Mouse (Mus musculus) forelimb bud, embryonic 11.5 days (tissue): ENCODE measurements around the gene Clspn.

Experiments
- DNase-seq: peaks from one replicate; pipeline ENCODE4 v3.0.0-alpha.2; 2012; ENCODE audit warnings: low read depth, low spot score

Gene Clspn

DNA sequence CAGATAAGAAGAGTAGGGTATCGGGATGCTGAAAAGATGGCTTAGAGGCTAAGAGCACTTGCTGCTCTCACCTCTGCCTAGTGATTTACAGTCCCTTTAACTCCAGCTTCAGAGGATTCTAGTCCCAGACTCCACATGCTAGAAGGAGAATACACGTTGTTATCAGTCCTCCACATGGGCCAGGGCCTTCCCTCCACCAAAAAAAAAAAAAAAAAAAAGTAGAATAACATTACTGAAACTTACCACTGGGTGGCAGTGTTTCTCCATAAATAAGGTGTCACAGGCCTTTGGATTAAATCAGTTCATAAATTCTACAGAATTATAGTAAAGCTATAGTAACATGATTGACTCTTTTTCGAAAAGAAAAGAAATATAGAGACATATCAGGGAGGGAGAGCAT lies 2.3 kb upstream of the Clspn start:
- peak; percentile 66 for DNase-seq

DNA sequence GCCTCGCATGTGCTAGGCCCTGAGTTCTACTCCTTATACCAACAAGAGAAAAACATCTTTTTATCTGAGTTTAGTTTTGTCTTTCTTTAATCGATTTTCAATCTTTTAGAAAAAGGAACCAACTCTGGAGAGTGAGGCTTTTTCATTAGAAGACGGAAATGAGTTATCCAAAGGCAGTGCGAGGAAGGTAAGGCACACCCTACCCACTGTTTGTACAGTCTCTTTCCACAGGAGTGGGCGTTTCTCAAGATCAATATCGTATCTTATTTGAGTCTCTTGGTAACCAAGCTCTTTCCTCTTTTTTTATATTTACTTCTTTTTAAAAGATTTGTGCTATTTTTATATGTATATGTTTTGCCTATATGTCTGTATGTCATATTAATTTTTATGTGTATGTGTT lies 7.1 kb downstream of the Clspn start:
- DNase-seq: no peak

GRCm38 (mm10) chr4:126567243-126567642 lies 10.5 kb downstream of the Clspn start:
- DNase-seq: no peak

GRCm38 (mm10) chr4:126569783-126570182 lies 13.0 kb downstream of the Clspn start:
- DNase-seq: no peak

DNA sequence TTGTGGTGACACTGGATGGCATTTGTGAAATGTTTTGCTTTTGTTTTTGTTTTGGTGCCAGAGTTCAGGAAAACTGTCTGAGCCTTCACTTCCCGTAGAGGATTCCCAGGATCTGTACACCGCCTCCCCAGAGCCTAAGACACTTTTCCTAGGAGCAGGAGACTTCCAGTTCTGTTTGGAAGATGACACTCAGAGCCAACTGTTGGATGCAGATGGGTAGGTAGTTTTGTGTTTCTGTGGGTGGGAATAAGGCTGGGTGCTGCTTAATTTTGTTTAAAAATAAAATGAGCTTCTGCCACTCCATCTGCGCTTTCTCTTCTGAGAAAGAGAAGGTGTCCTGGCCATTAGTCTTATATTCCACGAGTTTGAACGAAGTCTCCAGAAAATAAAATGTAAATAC lies 19.5 kb downstream of the Clspn start:
- no peak for DNase-seq

- no peak for DNase-seq
Observed at GRCm38 (mm10) chr4:126577920-126578319, 21.2 kb downstream of the Clspn start.

DNA sequence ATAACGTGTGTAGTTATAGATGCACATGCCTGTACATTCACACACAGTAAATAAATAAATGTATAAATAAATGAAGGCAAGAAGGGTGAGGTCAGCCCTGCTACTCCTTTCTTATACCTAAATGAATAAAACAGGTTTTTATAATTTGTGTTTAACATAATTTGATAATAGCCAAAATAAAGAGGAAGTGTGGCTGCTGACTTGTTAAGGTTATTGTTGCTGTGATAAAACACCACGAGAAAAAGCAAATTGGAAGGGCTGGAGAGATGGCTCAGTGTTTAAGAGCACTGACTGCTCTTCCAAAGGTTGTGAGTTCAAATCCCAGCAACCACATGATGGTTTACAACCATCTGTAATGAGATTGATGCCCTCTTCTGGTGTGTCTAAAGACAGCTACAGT lies 22.3 kb downstream of the Clspn start:
- DNase-seq: no peak

DNA sequence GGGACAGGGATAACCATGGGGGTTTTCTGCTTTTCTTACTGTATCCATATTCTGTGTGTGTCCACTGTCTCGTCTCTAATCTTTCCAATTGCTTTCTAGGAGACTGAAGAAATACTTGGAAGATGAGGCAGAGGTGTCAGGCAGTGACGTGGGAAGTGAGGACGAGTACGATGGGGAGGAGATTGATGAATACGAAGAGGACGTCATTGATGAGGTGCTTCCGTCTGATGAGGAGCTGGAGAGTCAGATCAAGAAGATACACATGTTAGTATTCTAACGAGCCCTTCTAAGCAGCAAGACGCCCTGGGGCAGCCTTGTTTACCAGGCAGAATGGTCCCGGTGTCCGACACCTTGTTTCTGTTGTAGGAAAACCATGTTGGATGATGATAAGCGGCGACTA lies 29.0 kb downstream of the Clspn start:
- no peak for DNase-seq

DNA sequence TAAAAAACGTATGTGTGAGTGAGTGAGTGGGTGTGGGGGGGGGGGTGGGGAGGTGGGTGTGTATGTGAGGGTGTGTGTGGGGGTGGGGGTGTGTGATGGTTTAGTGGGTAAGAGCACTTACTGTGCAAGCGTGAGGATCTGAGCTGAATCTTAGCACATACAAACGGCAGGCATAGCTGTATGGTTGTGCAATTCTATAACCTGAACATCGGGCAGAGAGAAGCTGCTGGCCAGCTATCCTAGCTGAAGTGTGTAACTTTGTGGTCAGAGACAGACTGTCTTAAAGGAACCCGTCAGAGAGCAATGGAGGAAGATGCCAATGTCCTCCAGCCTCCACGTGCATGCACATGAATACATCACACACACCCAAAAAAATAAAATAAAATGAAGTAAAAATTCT lies 35.3 kb downstream of the Clspn start:
- no peak for DNase-seq

DNA sequence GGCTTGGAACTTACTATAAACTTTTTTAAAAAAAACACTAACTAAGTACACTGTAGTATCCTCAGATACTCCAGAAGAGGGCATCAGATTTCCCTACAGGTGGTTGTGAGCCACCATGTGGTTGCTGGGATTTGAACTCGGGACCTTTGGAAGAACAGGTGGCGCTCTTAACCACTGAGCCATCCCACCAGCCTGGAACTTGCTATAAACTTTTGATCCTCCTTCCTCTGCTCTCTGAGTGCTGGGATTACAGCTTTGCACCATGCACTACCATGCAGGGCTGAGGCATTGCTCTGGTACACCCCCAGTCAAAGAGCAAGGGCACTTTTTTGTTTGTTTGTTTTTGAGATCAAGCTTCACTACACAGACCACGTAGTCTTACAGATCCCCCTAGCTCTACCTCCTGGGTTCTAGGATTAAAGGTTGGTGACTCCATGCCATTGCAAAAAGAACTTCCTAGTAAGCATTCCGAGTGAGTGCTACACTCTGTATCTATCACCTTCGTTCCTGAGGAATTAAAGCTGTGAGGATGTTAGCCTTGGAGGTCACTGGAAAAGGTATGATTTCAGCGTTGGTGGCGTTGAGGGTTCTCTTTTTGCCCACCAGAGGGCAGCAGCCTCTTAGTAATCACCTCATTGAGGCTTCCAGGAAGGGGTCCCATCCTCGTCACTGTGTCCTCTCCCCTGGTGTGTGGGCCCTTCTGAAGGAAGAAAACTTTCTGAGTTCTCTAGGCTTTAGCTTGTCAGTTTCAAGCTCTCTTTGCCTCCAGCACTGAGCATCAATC lies 43.4 kb downstream of the Clspn start:
- peak; percentile 74 for DNase-seq

GRCm38 (mm10) chr4:126601597-126602444 lies 45.1 kb downstream of the Clspn start:
- DNase-seq: peak; percentile 58

GRCm38 (mm10) chr4:126602445-126602762 lies 45.7 kb downstream of the Clspn start:
- DNase-seq: peak; percentile 10

GRCm38 (mm10) chr4:126604141-126604540 lies 47.4 kb downstream of the Clspn start:
- DNase-seq: no peak

DNA sequence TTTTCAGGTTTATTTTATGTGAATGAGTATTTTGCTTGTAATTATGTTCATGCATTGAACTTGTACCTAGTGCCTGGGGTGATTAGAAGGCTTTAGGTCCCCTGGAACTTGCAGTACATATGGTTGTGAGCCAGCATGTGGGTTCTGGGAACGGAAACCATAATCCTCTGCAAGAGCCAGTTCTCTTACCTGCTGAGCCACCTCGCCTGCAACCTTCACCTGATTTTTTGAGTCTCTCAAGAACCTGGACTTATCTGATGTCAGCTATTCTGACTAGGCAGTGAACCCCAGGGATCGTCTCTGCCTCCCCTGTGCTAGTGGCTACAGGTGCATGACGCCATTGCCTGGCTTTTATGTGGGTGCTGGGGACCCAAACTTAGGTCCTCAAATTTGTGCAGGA lies 49.0 kb downstream of the Clspn start:
- no peak for DNase-seq

- peak; percentile 46 for DNase-seq
Observed at GRCm38 (mm10) chr4:126609606-126610181, 53.0 kb downstream of the Clspn start, which contains the start of gene 5730409E04Rik. Gene 5730409E04Rik (plus strand): TSS chr4:126609818.

DNA sequence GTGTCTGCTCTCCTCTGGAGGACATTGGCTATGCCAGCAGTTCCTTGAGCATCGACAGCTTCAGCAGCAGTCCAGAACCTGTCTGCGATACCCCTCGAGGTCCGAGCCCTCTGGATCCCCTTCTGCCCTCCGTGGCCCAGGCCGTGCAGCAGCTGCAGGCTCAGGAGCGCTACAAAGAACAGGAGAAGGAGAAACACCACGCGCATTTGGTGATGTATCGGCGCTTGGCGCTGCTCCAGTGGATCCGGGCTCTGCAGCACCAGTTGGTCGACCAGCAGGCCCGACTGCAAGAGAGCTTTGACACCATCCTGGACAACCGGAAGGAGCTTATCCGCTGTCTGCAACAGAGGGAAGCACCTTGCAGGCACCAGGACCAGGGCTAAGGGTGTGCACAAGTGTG lies 55.3 kb downstream of the Clspn start:
- no peak for DNase-seq

GRCm38 (mm10) chr4:126616312-126616711 lies 59.6 kb downstream of the Clspn start:
- DNase-seq: no peak

GRCm38 (mm10) chr4:126619691-126620330 lies 63.1 kb downstream of the Clspn start:
- DNase-seq: peak; percentile 58

DNA sequence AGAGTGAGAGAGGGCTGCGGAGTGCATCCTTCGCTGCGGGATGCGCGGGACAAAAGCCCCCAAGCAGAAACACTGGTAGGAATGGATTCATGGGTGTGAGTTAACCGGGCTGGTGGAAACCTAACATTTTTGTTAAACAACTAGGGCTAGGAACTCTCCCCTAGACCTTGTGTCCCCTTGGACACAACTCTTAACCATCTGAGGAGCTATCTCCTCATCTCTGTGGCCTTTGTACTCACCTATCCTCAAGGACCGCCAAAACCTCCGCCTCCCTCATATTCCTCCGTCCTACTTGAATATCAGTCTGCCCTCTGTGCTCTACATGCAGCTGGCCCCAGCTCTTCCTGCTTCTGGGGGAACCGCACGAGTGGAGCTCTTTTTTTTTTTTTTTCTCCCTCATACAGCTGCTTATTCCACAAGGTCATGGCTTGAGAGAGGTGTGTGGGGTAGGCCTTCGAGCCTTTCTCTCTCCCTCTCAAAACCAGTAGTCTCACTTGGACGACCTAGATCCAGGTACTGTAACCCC lies 63.7 kb downstream of the Clspn start:
- DNase-seq: no peak

- peak; percentile 21 for DNase-seq
Observed at GRCm38 (mm10) chr4:126627021-126627681, 70.4 kb downstream of the Clspn start.

- DNase-seq: no peak
Observed at GRCm38 (mm10) chr4:126631922-126632321, 75.2 kb downstream of the Clspn start.
